Mouse (Mus musculus): ENCODE results near the gene Rgl1.

DNA sequence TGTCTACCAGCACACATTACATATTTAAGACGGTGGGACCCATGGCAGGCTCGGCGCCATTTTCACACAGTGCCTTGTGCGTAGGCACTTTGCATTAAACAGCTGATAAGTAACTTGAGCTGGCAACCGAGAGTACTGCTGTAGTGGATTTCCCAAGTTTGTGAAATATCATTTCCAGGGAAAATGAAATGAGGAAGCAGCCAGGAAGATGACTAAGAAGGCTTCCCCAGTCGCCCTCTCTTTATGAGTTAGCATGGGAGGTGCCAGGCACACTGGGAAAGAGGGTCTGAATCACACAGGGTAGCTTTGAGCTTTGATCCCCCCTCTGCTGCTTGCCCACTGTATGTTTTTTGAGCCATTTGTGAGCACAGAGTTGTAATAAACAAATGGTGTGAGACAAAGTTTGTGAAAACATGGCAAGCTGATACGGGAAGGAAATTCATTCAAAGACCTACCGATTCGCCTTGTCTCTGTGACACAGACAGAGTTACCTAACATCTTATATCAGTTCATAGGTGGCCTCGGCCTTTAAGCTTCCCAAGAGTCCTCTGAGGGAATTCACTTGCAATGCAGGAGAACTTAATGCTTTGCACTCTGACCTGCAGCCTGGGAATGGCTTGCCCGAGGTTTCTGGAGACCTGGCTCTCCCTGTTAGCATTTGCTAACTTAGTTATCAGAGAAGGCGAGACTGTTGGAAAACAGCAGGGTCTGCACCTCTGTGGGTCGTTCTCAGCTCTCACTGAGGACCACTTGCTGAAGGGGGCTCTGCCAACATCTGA lies 184.8 kb downstream of the Rgl1 start:
- no peak for TF ChIP-seq CTCF (IDR thresholded peaks at IDR 0.05; ENCODE audit: low read depth)
- no peak for TF ChIP-seq EP300 (IDR thresholded peaks at IDR 0.05; ENCODE audit: low read depth)
